Mouse (Mus musculus): ENCODE results near the gene Ptprn.

Gene Ptprn

DNA sequence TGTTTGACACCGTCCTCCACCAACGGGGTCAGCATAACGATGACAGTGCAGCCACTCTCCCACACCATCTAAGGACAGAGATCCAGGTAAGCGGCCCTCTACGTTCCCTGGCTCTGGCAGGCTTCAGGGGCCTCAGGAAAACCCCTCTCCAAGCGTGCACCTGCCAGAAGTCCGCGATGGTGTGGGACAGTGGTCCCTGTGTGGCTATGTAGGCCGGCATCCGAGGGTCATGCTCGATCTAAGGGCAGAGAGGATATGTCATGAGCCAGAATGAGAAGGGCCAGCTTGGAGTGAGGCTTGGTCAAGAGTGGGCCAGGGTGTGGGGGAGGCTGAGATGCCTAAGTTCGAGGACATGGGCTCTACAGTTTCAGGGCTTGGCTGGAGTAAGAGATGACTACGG is 12.0 kb downstream of the Ptprn start:
- DNase-seq: no peak

DNA sequence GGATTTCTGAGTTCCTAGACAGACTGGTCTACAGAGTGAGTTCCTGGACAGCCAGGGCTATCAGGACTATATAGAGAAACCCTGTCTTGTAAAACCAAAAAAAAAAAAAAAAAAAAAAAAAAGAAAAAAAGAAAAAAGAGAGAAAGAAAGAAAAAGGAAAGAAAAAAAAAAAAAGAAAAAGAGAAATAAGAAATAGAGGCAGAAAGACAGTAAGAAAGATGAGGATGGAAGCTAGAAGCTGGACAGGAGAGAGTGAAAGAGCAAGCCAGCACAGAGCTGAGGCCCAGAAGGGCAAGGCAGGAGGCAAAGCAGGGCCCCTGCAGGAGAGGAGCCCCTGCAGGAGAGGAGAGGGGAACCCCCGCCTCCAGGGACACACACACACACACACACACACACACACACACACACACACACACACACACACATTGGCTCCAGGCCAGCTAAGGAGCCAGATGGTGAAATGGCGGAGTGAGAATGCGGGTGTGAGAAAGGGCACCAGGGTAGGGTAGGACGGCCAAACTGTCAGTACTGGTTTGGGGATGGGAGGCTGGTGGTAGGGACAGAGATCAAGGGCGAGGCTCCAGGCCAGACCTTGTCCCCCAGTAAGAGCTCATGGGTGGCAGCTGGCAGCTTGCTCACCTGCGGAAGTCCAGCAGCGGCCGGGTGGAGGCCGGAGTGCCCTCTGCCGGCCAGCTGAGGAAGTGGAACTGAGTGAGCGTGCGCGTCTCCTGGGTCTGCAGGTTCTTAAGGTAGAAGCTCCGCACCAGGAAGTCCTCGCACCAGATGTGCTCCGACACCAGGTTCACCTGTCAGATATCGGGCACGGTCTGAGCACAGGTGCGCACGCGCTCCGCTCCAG is 13.0 kb downstream of the Ptprn start:
- DNase-seq: peak; percentile 87

DNA sequence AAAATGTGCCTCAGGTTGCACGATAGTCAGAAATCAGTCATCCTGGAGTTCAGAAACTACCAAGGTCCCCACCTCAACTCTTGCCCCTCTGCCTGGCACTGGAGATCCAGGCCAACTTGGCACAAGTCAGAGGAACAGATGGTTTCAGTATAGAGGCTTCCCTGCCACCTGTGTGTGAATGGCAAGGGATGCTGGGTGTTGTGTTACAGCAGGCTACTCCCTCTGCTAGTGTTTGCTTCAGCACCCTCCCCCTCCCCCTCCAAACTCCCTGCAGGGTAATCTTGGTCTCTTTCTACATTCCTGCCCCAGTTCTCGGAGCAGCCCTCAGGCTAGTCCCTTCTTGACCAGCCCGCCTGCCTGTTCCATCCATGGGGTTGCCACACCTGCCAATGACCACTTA is 13.8 kb downstream of the Ptprn start:
- no peak for DNase-seq

- no peak for DNase-seq
Observed at GRCm38 (mm10) chr1:75248041-75248772, 16.1 kb downstream of the Ptprn start.

DNA sequence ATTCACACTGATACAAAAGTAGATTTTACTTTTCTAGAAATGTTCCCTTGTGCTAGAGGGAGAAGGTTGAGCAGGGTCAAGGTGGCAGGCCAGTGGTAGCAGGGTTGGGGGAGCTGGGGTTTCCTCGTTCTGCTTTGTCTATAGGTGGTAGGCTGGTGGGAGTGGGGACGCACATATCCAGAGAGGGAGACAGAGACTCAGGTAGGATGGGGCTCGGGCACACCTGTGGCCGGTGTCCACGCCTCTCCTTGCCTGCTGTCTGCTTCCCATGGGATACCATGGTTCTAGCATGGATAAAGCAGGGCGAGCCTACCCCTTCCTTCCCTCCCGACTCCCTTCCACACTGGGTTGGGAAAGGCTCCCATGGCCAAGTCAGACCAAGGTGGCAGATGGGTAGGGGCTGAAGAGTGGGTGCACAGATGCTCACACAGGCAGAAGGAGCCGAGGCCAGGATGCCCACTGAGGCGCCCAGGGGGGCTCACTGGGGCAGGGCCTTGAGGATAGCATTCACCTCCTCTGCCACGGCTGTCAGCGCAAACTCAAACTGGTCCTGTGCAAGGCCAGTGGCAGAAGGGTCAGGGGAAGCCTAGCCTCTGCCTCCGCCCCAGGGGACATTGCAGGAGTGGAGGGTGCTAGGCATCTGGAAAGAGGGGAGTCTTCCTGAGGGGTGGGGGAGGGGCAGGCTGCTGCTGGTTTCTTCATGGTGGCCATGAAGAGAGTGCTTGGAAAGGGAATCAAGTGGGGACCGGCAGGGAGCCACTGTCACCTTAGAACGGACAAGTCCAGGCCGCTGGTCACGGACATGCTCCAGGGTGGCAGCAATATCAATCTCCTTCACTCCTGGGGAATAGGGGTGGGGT is 17.0 kb downstream of the Ptprn start:
- DNase-seq: no peak

GRCm38 (mm10) chr1:75244836-75245235 is 19.5 kb downstream of the Ptprn start:
- peak; percentile 41 for DNase-seq

DNA sequence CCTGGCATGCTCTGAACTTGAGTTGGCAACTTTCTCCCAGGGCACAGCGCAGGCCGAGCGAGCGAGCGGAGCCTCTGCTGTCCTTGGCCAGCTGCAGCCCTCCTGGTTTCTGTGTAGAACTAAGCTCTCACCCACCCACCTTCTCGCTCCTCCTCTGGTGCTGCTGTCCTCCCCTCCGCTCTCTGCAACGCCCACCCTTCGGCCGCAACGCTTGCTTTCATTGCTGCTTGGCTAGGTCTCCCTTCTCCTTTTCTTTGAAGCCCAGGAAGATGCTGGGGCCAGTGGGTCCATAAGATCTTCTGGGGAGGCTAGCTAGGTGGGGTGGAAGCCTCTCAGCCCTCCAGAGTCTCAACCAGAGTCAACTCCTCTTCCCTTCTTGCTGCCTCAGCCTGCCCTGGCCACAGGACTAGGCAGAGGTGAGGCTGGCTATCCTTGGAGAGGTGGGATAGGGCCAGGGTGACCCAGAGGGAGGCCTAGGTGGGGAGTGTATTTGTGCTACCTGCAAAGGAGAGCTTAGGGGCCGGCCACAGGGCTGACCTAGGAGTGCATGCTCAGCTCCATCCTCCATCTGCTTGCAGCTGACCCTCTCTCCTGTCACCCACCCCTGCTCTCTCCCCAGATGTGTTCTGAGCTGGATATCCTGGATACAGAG is 20.0 kb downstream of the Ptprn start:
- DNase-seq: no peak

DNA sequence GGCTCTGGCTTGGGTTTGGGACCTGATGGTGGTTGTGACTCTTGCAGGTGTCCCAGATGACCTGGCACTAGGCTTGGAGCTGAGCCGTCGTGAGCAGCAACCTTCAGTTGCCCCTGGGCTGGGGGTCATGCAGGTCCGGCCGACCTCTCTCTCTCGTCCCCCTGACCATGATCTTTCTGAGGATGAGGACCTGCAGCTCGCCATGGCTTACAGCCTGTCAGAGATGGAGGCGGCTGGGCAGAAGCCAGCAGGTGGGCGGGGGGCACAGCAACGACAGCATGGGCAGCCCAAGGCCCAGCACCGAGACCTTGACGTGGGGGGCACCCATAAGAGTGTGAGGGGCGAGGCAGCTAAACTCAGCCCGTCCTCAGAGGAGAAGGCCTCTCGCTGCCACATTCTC is 20.9 kb downstream of the Ptprn start:
- no peak for DNase-seq

DNA sequence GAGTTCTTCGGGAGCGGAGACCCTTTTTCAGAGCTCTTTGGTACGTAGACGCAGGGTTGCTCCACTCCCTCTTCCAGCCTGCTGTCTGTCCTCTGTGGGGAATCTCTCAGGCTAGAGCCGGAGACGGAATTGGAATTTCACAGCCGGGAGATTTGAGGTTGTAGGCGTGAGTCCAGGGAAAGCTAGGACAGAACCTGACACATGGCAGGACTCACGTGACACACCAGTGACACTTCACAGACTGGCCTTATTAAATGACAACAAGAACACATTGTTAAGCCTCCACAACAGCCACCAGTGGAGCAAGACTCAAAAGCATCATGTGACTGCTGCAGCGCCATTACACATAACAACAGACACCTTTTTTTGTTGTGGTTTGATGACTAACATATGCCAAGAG is 24.7 kb downstream of the Ptprn start:
- no peak for DNase-seq

GRCm38 (mm10) chr1:75236117-75237050 is 27.9 kb downstream of the Ptprn start, which contains the start of gene Dnajb2:
TSS of gene Dnajb2 (plus strand) at chr1:75236406.
- DNase-seq: peak; percentile 94

GRCm38 (mm10) chr1:75234606-75235005 is 29.7 kb downstream of the Ptprn start:
- peak; percentile 83 for DNase-seq

- DNase-seq: peak; percentile 42
Observed at GRCm38 (mm10) chr1:75232489-75232888, 31.8 kb downstream of the Ptprn start.

- DNase-seq: no peak
Observed at GRCm38 (mm10) chr1:75231664-75232152, 32.6 kb downstream of the Ptprn start, which contains the start of gene A630095N17Rik. TSS of gene A630095N17Rik (minus strand) at chr1:75232102.

- peak; percentile 35 for DNase-seq
Observed at GRCm38 (mm10) chr1:75231224-75231623, 33.1 kb downstream of the Ptprn start.

GRCm38 (mm10) chr1:75230335-75230994 is 33.8 kb downstream of the Ptprn start:
- peak; percentile 70 for DNase-seq

DNA sequence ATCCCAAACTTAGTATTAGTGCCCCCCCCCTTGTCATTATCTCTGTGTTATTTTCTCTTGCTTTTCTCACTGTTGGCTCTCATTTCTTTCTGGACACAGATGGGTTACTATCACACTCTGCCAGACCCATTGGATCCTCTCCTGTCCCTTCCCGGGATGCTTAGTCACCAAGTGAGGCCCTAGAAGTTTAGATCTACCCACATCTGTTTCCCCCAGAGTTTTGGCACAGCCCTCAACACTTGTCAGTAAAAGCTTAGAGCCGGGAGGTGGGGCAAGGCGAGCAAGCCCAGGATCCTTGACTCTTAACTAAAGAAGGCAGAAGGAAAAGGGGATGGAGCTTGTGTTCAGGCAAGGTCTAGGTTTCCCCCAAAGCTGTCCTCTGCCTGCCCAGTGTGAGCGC is 35.1 kb downstream of the Ptprn start:
- DNase-seq: peak; percentile 71

DNA sequence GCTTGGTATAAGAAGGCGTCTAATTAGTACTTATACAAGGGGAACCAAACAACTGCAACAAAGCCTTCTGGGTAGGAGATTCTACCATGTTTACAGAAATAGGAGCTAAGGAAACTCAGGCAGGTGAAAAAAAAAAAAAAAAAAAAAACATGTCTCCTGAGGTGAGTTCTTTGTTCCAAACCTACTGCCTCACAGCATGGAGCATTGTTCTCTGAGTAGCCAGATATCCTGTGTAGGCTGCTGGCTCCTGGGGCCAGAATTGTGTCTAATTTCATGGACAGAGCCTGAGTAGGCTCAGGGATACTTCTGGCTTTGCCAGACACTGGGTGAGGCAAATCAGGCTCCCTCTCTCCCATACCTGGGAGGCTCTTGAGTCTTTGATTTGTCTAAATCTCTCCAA is 36.6 kb downstream of the Ptprn start:
- no peak for DNase-seq

GRCm38 (mm10) chr1:75226138-75226537 is 38.2 kb downstream of the Ptprn start:
- DNase-seq: no peak

- no peak for DNase-seq
Observed at GRCm38 (mm10) chr1:75225473-75225872, 38.8 kb downstream of the Ptprn start.

- no peak for DNase-seq
Observed at GRCm38 (mm10) chr1:75223532-75223931, 40.8 kb downstream of the Ptprn start.

GRCm38 (mm10) chr1:75222926-75223325 is 41.4 kb downstream of the Ptprn start:
- no peak for DNase-seq

All from liver (tissue).